Mouse (Mus musculus) embryonic facial prominence, embryonic 11.5 days (tissue): Measurements from ENCODE around the gene 1700021F05Rik. TPM values are rescaled to one million over a fixed set of nuclear protein-coding genes. Genes with fewer than 3 reads are reported as not detected.

Experiments
- ATAC-seq: fragments of 200-750 bp; cut with Nextera tagmentation; replicated peaks from 2 replicates; pipeline ENCODE4 v1.8.0; 2017; ENCODE audit warnings: low read depth; ENCODE audit not compliant: insufficient number of reproducible peaks, low FRiP score, low TSS enrichment
- DNase-seq: peaks from one replicate; pipeline ENCODE4 v3.0.0-alpha.2; 2015; ENCODE audit warnings: low spot score
- H3K27ac ChIP-seq: fragments of 300-500 bp; sonication (generic); replicated peaks from 2 replicates; pipeline ENCODE4 v1.5.1; 2014; ENCODE audit warnings: mild to moderate bottlenecking, low read depth, low read length, control low read depth
- H3K27me3 ChIP-seq: fragments of 300-500 bp; sonication (generic); 2 replicates; pipeline ENCODE4 v1.6.1; 2014; ENCODE audit warnings: mild to moderate bottlenecking, low read length, moderate library complexity, mixed read lengths; ENCODE audit not compliant: control insufficient read depth, insufficient read depth
- H3K36me3 ChIP-seq: fragments of 300-500 bp; sonication (generic); replicated peaks from 2 replicates; pipeline ENCODE4 v1.6.1; 2014; ENCODE audit warnings: low read depth, mild to moderate bottlenecking, low read length, moderate library complexity, mixed read lengths; ENCODE audit not compliant: control insufficient read depth, insufficient read depth
- H3K4me1 ChIP-seq: fragments of 300-500 bp; sonication (generic); 2 replicates; pipeline ENCODE4 v1.6.1; 2014; ENCODE audit warnings: low read length, mixed read lengths; ENCODE audit not compliant: control insufficient read depth, insufficient read depth
- H3K4me2 ChIP-seq: fragments of 300-500 bp; sonication (generic); 2 replicates; pipeline ENCODE4 v1.6.1; 2014; ENCODE audit warnings: low read depth, mild to moderate bottlenecking, control low read depth, low read length, moderate library complexity
- H3K4me3 ChIP-seq: fragments of 300-500 bp; sonication (generic); 2 replicates; pipeline ENCODE4 v1.5.1; 2014; ENCODE audit warnings: low read depth, low read length, control low read depth
- H3K9ac ChIP-seq: fragments of 300-500 bp; sonication (generic); replicated peaks from 2 replicates; pipeline ENCODE4 v1.6.1; 2014; ENCODE audit warnings: mild to moderate bottlenecking, control low read depth, low read length
- H3K9me3 ChIP-seq: fragments of 300-500 bp; sonication (generic); replicated peaks from 2 replicates; pipeline ENCODE4 v1.6.1; 2016; ENCODE audit warnings: mild to moderate bottlenecking, low read length, inconsistent platforms, mixed read lengths; ENCODE audit not compliant: control insufficient read depth
- WGBS: fragments of 180-500 bp; shearing (Covaris S2); extraction: QIAGEN DNeasy Blood & Tissue Kit; methylation state at CpG from one replicate; pipeline ENCODE4 v1.1.7; 2014; 5-methylcytosine and 5-hydroxymethylcytosine counted together
- polyA plus RNA-seq: library from polyadenylated mRNA; unstranded; fragments of >200 nt; fragmentation: Nextera tagmentation; extraction: Ambion mirVana; gene quantifications from 2 replicates; pipeline ENCODE4 v1.2.1, GENCODE M21; 2014

The 1700021F05Rik gene
- 68.1 and 68.6 TPM in 2 replicates for polyA plus RNA-seq

- under 1% methylated on average over 51 of the region's 56 CpGs for WGBS
- no peaks in the 10 kb centered on the region for H3K4me1 ChIP-seq
- DNase-seq (peak; percentile 96), ATAC-seq (peak; percentile 99)
- no peaks in the 10 kb centered on the region for H3K36me3 ChIP-seq
- peak within 1 kb of the TSS; percentile 88 for H3K9ac ChIP-seq
- H3K4me2 ChIP-seq, result peak within 1 kb of the TSS; percentile 37
- H3K27me3 ChIP-seq, result no peaks in the 10 kb centered on the region
- H3K9me3 ChIP-seq, result no peaks in the 10 kb centered on the region
- H3K4me3 ChIP-seq, result peak within 1 kb of the TSS; percentile 91
- H3K27ac ChIP-seq, result 0 out of 2 replicates have a peak within 1 kb of the TSS, but pooled peaks have one; percentile 8
Measured at GRCm38 (mm10) chr10:43540442-43541152, at the start of gene 1700021F05Rik. Gene 1700021F05Rik, minus strand, starts transcription at chr10:43540994.

GRCm38 (mm10) chr10:43588470-43589177 lies 47.8 kb upstream of the 1700021F05Rik start:
- DNase-seq, result no peak
- Histone ChIP-seq H3K36me3 (peaks cover 6% of the 10 kb centered on the region), H3K4me2 (no peak overlapping the region), H3K9me3 (no peaks in the 10 kb centered on the region), H3K27ac (no peak overlapping the region), H3K4me1 (no peaks in the 10 kb centered on the region), H3K27me3 (no peaks in the 10 kb centered on the region), H3K9ac (0 out of 2 replicates have a peak overlapping the region, but pooled peaks have one; percentile 9), H3K4me3 (no peak overlapping the region)
- ATAC-seq, result no peak
- WGBS, result 74% methylated on average over 8 of the region's 8 CpGs

GRCm38 (mm10) chr10:43584538-43584937 lies 43.7 kb upstream of the 1700021F05Rik start:
- no peak overlapping the region for H3K27ac ChIP-seq
- peaks cover 6% of the 10 kb centered on the region for H3K36me3 ChIP-seq
- H3K4me1 ChIP-seq, result no peaks in the 10 kb centered on the region
- H3K4me2 ChIP-seq, result no peak overlapping the region
- H3K4me3 ChIP-seq, result no peak overlapping the region
- no peaks in the 10 kb centered on the region for H3K9me3 ChIP-seq
- H3K9ac ChIP-seq, result no peak overlapping the region
- no peaks in the 10 kb centered on the region for H3K27me3 ChIP-seq
- DNase-seq (no peak), ATAC-seq (no peak)
- WGBS, result 90% methylated on average over 4 of the region's 4 CpGs

- H3K4me1 ChIP-seq, result no peaks in the 10 kb centered on the region
- H3K4me2 ChIP-seq, result peak overlapping the region; percentile 85
- peak overlapping the region; percentile 94 for H3K9ac ChIP-seq
- peak overlapping the region; percentile 57 for H3K4me3 ChIP-seq
- DNase-seq (peak; percentile 23), ATAC-seq (no peak)
- H3K27ac ChIP-seq, result no peak overlapping the region; the same call in 1 of the 2 replicates
- no peaks in the 10 kb centered on the region for H3K27me3 ChIP-seq
- 65% methylated on average over 3 of the region's 3 CpGs for WGBS
- H3K9me3 ChIP-seq, result no peaks in the 10 kb centered on the region
- peaks cover 6% of the 10 kb centered on the region for H3K36me3 ChIP-seq
Measured at GRCm38 (mm10) chr10:43581260-43581659, 40.5 kb upstream of the 1700021F05Rik start.

GRCm38 (mm10) chr10:43580649-43581078 lies 39.9 kb upstream of the 1700021F05Rik start:
- under 1% methylated on average over 15 of the region's 15 CpGs for WGBS
- no peaks in the 10 kb centered on the region for H3K4me1 ChIP-seq
- no peaks in the 10 kb centered on the region for H3K9me3 ChIP-seq
- peak overlapping the region; percentile 74 for H3K27ac ChIP-seq
- no peaks in the 10 kb centered on the region for H3K27me3 ChIP-seq
- peak; percentile 89 for DNase-seq
- H3K4me2 ChIP-seq, result peak overlapping the region; percentile 85
- peak overlapping the region; percentile 57 for H3K4me3 ChIP-seq
- peak overlapping the region; percentile 94 for H3K9ac ChIP-seq
- H3K36me3 ChIP-seq, result peaks cover 6% of the 10 kb centered on the region
- no peak for ATAC-seq

GRCm38 (mm10) chr10:43579381-43580261 lies 38.8 kb upstream of the 1700021F05Rik start:
- ATAC-seq, result peak; percentile 40
- WGBS, result under 1% methylated on average over 45 of the region's 49 CpGs
- no peaks in the 10 kb centered on the region for H3K27me3 ChIP-seq
- H3K27ac ChIP-seq, result peak overlapping the region; percentile 98
- H3K4me2 ChIP-seq, result peak overlapping the region; percentile 85
- no peaks in the 10 kb centered on the region for H3K9me3 ChIP-seq
- H3K4me1 ChIP-seq, result no peaks in the 10 kb centered on the region
- peak; percentile 77 for DNase-seq
- H3K4me3 ChIP-seq, result peak overlapping the region; percentile 57
- H3K36me3 ChIP-seq, result peaks cover 5% of the 10 kb centered on the region
- peak overlapping the region; percentile 94 for H3K9ac ChIP-seq

GRCm38 (mm10) chr10:43578754-43579380 lies 38.1 kb upstream of the 1700021F05Rik start:
- peak overlapping the region; percentile 98 for H3K27ac ChIP-seq
- H3K9me3 ChIP-seq, result no peaks in the 10 kb centered on the region
- peak overlapping the region; percentile 85 for H3K4me2 ChIP-seq
- no peaks in the 10 kb centered on the region for H3K27me3 ChIP-seq
- H3K9ac ChIP-seq, result peak overlapping the region; percentile 94
- no peaks in the 10 kb centered on the region for H3K4me1 ChIP-seq
- DNase-seq, result peak; percentile 86
- H3K4me3 ChIP-seq, result peak overlapping the region; percentile 57
- peak; percentile 85 for ATAC-seq
- WGBS, result under 1% methylated on average over 57 of the region's 65 CpGs
- H3K36me3 ChIP-seq, result no peaks in the 10 kb centered on the region; the same call in 1 of the 2 replicates
